Mouse (Mus musculus) inflammation-experienced regulatory T-cells, adult 6 months (primary cell): ENCODE data around the gene Csf3. TPM values are rescaled to one million over a fixed set of nuclear protein-coding genes. Genes with fewer than 3 reads are reported as not detected.

Experiments used
- ATAC-seq: one replicate; pipeline ENCODE4 v1.8.0; 2017
- polyA plus RNA-seq, 3 experiments: library from polyadenylated mRNA; unstranded; fragments of 100-300 nt; shearing (Covaris generic); gene quantifications; one replicate each; pipeline ENCODE4 v1.2.1; 2017

Csf3 gene
- polyA plus RNA-seq, 3 experiments from 2014 or later, result not detected

- ATAC-seq, result no peak
Observed at GRCm38 (mm10) chr11:98750351-98751201, 49.5 kb downstream of the Csf3 start.

GRCm38 (mm10) chr11:98751221-98751782 is 50.2 kb downstream of the Csf3 start:
- ATAC-seq, result no peak

- ATAC-seq, result no peak
Observed at GRCm38 (mm10) chr11:98752562-98753140, 51.6 kb downstream of the Csf3 start.

Other genes with a start within 250 kb of the Csf3 start
- gene Ikzf3, start 155.2 kb upstream of the Csf3 start, polyA plus RNA-seq, result 100 to 1,000 TPM in 1 of 3 experiments, 10 to 100 TPM in 2; 75.8 to 102 (median 78.8) TPM
- gene Zpbp2, start 150.2 kb upstream of the Csf3 start, polyA plus RNA-seq, result 1 to 10 TPM; 3.4 to 5.0 (median 4.3) TPM
- 10 to 100 TPM; 23.6 to 31.0 (median 30.7) TPM for gene Ormdl3, start 113.9 kb upstream of the Csf3 start, polyA plus RNA-seq
- not detected for gene Lrrc3c, start 103.0 kb upstream of the Csf3 start, polyA plus RNA-seq
- gene Gm12355, start 75.6 kb upstream of the Csf3 start, polyA plus RNA-seq, result 10 to 100 TPM in 2 of 3 experiments, 1 to 10 TPM in 1; 1.3 to 14.8 (median 10.7) TPM
- not detected for gene Gsdma3, start 74.9 kb upstream of the Csf3 start, polyA plus RNA-seq
- not detected for gene Gsdma2, start 54.5 kb upstream of the Csf3 start, polyA plus RNA-seq
- gene Gsdma, start 36.9 kb upstream of the Csf3 start, polyA plus RNA-seq, result not detected
- gene Psmd3, start 18.7 kb upstream of the Csf3 start, polyA plus RNA-seq, result 10 to 100 TPM; 12.9 to 20.6 (median 15.5) TPM
- gene Med24, start 28.2 kb downstream of the Csf3 start, polyA plus RNA-seq, result 10 to 100 TPM; 23.8 to 32.5 (median 28.3) TPM
- 1 to 10 TPM; 1.3 to 6.3 (median 5.2) TPM for gene Thra, start 39.4 kb downstream of the Csf3 start, polyA plus RNA-seq
- gene Nr1d1, start 74.1 kb downstream of the Csf3 start, polyA plus RNA-seq, result 1 to 10 TPM; 6.5 to 8.4 (median 7.3) TPM
- 10 to 100 TPM; 16.7 to 26.3 (median 20.4) TPM for gene Msl1, start 94.3 kb downstream of the Csf3 start, polyA plus RNA-seq
- 10 to 100 TPM in 2 of 3 experiments, 1 to 10 TPM in 1; 8.7 to 14.8 (median 11.6) TPM for gene Casc3, start 103.6 kb downstream of the Csf3 start, polyA plus RNA-seq
- under 1 TPM in 2 of 3 experiments, not detected in 1; 0.32 to 0.63 TPM for gene Rapgefl1, start 135.5 kb downstream of the Csf3 start, polyA plus RNA-seq
- gene Wipf2, start 162.4 kb downstream of the Csf3 start, polyA plus RNA-seq, result 10 to 100 TPM; 10.4 to 15.1 (median 14.2) TPM
- 10 to 100 TPM in 1 of 3 experiments, 1 to 10 TPM in 2; 5.1 to 40.6 (median 5.2) TPM for gene Cdc6, start 206.5 kb downstream of the Csf3 start, polyA plus RNA-seq
- gene Rara, start 226.6 kb downstream of the Csf3 start, polyA plus RNA-seq, result 1 to 10 TPM; 7.4 to 8.1 (median 7.6) TPM